Mouse (Mus musculus) right cerebral cortex, postnatal 4 days (tissue): ENCODE data around the gene Pou2f2.
A peak's percentile ranks its signal among the peaks of the same experiment; 100 is the strongest.

Experiments used
- DNase-seq: peaks from one replicate; pipeline ENCODE4 v3.0.0-alpha.2; 2022

Gene Pou2f2

DNA sequence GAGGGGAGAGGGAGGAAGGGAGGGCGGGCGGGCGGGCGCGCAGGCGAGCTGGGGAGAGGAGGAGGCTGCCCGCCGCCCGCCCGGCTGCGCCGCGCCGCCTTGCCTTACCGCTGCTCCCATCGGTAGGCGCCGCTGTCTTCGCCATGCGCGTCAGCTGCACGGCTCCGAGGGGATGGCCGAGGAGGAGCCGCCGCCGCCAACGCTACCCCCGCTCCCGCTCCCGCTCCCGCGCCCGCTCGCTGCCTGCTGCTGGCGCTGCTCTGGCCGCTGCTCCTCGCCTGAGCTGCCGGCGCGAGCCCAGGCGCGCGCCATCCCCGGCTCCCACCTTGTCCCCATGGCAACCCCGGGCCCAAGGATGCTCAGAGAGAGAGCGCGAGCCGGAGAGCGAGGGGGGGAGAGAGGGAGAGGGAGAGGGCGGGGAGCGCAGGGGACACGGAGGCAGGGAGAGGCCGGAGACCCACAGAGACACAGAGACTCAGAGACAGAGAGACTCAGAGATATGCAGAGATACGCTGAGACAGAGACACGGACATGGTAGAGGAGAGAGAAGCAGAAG, at the start of gene Pou2f2:
Gene Pou2f2, minus strand, starts transcription at position 121 of the 556 bp plus-strand sequence.
- DNase-seq: peak; percentile 87

DNA sequence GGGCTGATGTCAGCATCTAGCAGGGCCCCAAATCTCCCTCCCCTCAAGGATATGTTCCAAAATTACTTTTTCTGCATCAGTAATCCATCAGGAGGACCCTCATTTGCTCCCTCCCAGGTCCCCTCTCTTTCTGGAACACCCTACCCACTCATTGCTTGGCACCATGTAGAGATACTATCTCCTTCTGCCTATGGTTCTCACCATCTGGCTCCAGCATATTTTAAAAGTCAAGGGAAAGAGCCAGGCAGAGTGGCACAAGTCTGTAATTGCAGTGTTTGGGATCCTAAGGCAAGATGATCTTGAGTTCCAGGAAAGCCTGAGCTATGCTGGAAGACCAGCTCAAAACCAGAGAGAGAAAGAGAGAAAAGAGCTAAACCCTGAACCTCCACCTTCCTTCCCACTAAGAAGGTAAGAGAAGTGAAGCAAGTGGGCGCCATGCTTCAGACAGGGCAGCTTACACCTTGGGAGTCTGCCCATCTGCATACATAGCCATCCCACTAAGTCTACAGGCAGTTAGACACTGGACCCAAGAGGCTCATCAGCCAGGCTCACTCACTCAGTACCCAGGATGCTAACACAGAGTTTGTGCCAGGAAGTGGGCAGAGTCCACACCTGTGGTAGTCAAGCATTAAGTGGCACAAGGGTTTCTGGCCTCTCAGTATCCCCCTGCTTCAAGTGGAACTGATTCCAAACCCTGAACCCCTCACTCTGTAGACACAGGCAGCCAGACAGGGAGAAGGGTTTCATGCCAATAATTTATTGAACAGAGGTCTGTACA, 48.2 kb upstream of the Pou2f2 start:
- no peak for DNase-seq

- DNase-seq: no peak
These were observed 42.9 kb upstream of the Pou2f2 start for GRCm38 (mm10) chr7:25222275-25222967.

GRCm38 (mm10) chr7:25221102-25221883, 41.8 kb upstream of the Pou2f2 start, which contains the start of gene Zfp526:
Zfp526 (plus strand) TSS chr7:25221425.
- peak; percentile 94 for DNase-seq

GRCm38 (mm10) chr7:25220457-25221101, 41.1 kb upstream of the Pou2f2 start, which contains the start of gene Dedd2:
Dedd2 (minus strand) TSS chr7:25220615.
- DNase-seq: no peak

DNA sequence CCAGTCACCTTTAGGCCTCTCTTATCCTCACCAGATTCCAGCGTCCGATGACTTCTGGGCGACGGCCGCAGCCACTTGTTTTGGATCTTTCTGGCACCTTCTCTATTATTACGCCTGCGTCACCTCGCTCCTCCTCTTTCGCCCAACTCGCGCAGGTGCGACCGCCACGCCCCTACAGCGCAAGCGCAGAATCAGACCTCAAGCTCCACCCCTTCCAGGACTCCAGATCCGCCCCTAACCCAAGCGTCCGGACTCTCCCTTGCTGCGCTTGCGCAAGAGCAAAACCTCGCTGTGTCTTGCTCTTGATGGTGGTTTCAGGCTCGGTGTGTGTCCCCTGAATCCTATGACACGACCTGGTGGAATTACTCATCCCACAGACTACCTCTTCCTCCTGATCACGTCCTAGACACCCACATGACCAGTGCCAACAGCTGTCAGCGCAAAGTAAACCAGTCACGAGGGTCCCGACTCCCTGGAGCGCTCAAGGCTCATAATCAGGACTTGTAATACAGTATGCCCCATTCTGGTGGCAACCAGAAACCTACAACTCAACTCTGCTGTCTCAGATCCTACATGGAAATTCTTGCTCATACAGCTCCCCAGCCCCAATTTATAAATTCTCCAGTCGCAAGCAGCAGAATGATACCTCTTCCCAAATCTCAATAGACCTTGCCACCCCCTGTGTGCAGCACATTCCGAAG, 40.4 kb upstream of the Pou2f2 start:
- DNase-seq: peak; percentile 83

GRCm38 (mm10) chr7:25219416-25219750, 39.9 kb upstream of the Pou2f2 start:
- no peak for DNase-seq

GRCm38 (mm10) chr7:25218705-25219415, 39.3 kb upstream of the Pou2f2 start:
- peak; percentile 50 for DNase-seq

GRCm38 (mm10) chr7:25217653-25218395, 38.3 kb upstream of the Pou2f2 start:
- DNase-seq: no peak

- DNase-seq: no peak
These were observed 34.6 kb upstream of the Pou2f2 start for GRCm38 (mm10) chr7:25214172-25214571.

GRCm38 (mm10) chr7:25213099-25213498, 33.6 kb upstream of the Pou2f2 start:
- DNase-seq: no peak

GRCm38 (mm10) chr7:25210482-25210881, 31.0 kb upstream of the Pou2f2 start:
- no peak for DNase-seq

GRCm38 (mm10) chr7:25209161-25209622, 29.7 kb upstream of the Pou2f2 start:
- DNase-seq: no peak

GRCm38 (mm10) chr7:25206094-25206830, 26.7 kb upstream of the Pou2f2 start:
- no peak for DNase-seq

DNA sequence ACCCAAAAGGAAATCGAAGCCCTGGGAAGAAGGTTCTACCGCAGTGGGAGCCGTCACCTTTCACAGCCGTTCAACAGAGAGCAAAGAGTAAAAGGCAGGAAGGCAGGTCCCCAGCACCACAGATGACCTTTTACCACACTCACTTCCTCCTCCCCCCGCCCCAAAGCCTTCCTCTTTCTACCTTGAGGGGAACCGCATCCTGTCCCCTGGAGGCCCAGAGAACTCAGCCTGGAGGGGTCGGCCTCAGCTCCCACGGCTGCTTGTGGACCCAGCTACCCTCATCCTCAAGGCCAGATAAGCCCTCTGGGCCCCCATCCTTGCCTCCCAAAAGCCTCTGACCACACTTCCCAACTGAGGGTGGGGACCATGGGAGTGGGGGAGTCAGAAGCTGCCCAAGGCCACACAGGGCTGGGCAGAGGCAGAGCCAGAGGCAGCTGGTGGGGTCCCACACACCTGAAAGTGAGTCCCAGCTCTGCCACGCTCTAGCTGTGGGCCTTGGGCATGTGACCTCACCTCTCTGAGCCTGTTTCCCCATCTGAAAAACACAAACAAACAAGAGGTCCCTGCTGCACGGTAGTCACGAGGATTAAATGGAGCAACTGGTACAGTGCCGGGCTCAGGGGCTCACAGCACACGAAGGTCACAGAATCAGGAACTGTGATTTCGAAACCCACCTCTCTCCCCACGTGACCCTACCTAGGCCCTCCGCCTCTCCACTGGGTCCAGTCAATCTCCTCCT, 26.0 kb upstream of the Pou2f2 start:
- no peak for DNase-seq

GRCm38 (mm10) chr7:25203624-25204023, 24.1 kb upstream of the Pou2f2 start:
- no peak for DNase-seq

DNA sequence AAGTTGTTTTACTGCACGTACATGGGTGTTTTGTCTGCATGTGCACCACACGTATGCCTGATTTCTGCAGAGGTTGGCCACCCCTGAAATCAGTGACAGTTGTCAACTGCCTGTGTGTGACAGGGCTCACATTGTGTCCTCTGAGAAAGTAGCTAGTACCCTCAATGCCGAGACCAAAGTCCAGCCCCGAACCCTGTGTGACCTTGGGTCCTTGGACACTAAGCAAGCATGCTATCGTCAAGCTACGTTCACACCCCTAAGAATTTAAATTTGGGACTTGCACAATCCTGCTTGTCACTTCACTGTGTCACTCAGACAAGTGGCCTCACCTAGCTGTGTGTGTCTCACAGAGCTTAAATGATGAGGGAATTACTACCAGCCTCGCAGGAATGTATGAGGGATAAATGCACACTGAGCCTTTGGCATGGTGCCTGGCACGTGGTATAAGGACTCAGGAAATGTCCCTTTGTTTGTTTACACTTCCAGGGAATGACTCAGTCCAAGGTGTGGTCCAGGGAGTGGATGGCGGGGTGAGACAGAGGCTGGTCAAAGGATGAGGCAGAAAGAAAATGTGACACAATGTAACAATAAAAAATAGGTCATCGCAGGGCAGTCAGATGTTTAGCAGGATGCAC, 18.0 kb upstream of the Pou2f2 start:
- DNase-seq: no peak

DNA sequence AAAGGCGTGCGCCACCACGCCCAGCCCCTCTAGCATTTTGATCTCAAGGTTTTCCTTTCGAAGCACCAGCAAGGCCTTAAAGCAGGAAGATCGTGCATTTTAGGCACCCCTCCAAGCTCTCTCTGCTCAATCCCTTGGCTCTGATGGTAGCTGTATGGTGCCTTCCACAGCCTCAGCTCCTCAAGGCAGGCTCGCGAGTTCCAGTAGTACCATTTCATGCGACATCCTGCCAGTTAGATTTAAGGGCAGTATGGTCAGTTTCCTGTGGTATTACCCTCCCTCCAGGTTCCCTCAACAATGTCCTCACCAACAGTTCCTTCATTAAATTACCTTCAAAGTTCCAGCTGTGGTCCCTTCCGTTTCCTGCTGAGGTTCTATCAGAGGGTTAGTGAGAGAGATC, 16.6 kb upstream of the Pou2f2 start:
- no peak for DNase-seq
